Mouse (Mus musculus): ENCODE measurements around the gene Tmem9b. TPM values are rescaled to one million over a fixed set of nuclear protein-coding genes. Genes with fewer than 3 reads are reported as not detected.

Gene Tmem9b
- polyA plus RNA-seq, 1 experiment = 53.9 TPM

GRCm38 (mm10) chr7:109690101-109690500 lies 62.6 kb downstream of the Tmem9b start:
- 91% methylated on average over 3 of the region's 3 CpGs for WGBS
- Histone ChIP-seq H3K4me3 (ENCODE audit: low read depth, low read length) (no peak overlapping the region), H3K4me1 (ENCODE audit: control insufficient read depth, insufficient read depth, insufficient read length, low read length) (no peaks in the 10 kb centered on the region), H3K27ac (ENCODE audit: insufficient read depth, low read depth, low read length) (no peak overlapping the region), H3K36me3 (ENCODE audit: control insufficient read depth, insufficient read depth, low read length) (no peaks in the 10 kb centered on the region), H3K27me3 (ENCODE audit: control insufficient read depth, insufficient read depth, low read length) (no peaks in the 10 kb centered on the region)
- no peak for TF ChIP-seq CTCF (IDR thresholded peaks at IDR 0.05; ENCODE audit: extremely low read depth, insufficient read length, insufficient replicate concordance, low read depth, low read length)
- no peak for TF ChIP-seq POLR2A (IDR thresholded peaks at IDR 0.05; ENCODE audit: low read depth, low read length)

GRCm38 (mm10) chr7:109686585-109687128 lies 66.0 kb downstream of the Tmem9b start:
- H3K4me3 ChIP-seq (ENCODE audit: low read depth, low read length) = no peak overlapping the region
- WGBS = 61% methylated on average over 9 of the region's 9 CpGs
- H3K27me3 ChIP-seq (ENCODE audit: control insufficient read depth, insufficient read depth, low read length) = no peaks in the 10 kb centered on the region
- no peaks in the 10 kb centered on the region for H3K36me3 ChIP-seq (ENCODE audit: control insufficient read depth, insufficient read depth, low read length)
- no peaks in the 10 kb centered on the region for H3K4me1 ChIP-seq (ENCODE audit: control insufficient read depth, insufficient read depth, insufficient read length, low read length)
- no peak overlapping the region for H3K27ac ChIP-seq (ENCODE audit: insufficient read depth, low read depth, low read length)
- no peak for TF ChIP-seq POLR2A (IDR thresholded peaks at IDR 0.05; ENCODE audit: low read depth, low read length)
- no peak for TF ChIP-seq CTCF (IDR thresholded peaks at IDR 0.05; ENCODE audit: extremely low read depth, insufficient read length, insufficient replicate concordance, low read depth, low read length)

Other genes starting within 250 kb of the Tmem9b start
- 0.03 TPM in 1 of 2 replicates, not detected in the other for gene Trim66, start 244.7 kb downstream of the Tmem9b start, polyA plus RNA-seq (2012; rRNA removed)
- 232 and 339 TPM in 2 replicates for gene Rpl27a, start 233.7 kb downstream of the Tmem9b start, polyA plus RNA-seq (2012; rRNA removed)
- 24.8 and 37.7 TPM in 2 replicates for gene St5, start 49.3 kb downstream of the Tmem9b start, polyA plus RNA-seq (2012; rRNA removed)
- gene Akip1, start 49.2 kb downstream of the Tmem9b start, polyA plus RNA-seq (2012; rRNA removed) = 2.7 and 4.3 TPM in 2 replicates
- gene BC051019, start 29.0 kb downstream of the Tmem9b start, polyA plus RNA-seq (2012; rRNA removed) = not detected in 2 replicates
- 0.27 and 1.0 TPM in 2 replicates for gene Ascl3, start 21.1 kb downstream of the Tmem9b start, polyA plus RNA-seq (2012; rRNA removed)
- gene Nrip3, start 29.1 kb upstream of the Tmem9b start, polyA plus RNA-seq (2012; rRNA removed) = 0.04 and 1.1 TPM in 2 replicates
- 1.2 and 1.6 TPM in 2 replicates for gene Scube2, start 112.8 kb upstream of the Tmem9b start, polyA plus RNA-seq (2012; rRNA removed)
- 8.6 and 11.7 TPM in 2 replicates for gene Dennd5a, start 207.6 kb upstream of the Tmem9b start, polyA plus RNA-seq (2012; rRNA removed)
- 19.8 and 39.7 TPM in 2 replicates for gene Tmem41b, start 234.1 kb upstream of the Tmem9b start, polyA plus RNA-seq (2012; rRNA removed)

All from small intestine, adult 2 months (tissue).